Mouse (Mus musculus): Measurements from ENCODE around the gene Scnn1a.

Scnn1a gene

GRCm38 (mm10) chr6:125342198-125342597, 21.7 kb downstream of the Scnn1a start:
- no peak for DNase-seq (ENCODE audit: low spot score in 2 of 2)

DNA sequence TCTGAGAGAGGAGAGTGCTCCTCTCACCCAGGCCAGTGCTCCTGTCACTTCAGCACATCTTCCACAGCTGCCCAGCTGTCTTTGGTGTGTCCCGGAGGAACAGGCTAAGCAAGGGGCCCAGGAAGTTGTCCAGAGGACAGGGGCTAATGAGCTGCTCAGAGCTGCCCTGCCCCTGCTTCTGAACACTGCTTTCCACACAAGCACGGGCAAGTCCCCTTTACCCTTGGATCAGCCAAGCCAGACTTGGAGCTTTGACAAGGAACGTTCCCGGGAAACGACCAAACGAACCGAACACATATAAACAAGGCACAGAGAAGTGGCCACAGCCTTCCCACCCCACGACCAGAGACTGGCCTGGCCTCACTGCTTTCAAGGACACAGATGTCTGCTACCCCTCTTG, 23.6 kb downstream of the Scnn1a start:
- DNase-seq (ENCODE audit: low spot score in 2 of 2), result no peak

DNA sequence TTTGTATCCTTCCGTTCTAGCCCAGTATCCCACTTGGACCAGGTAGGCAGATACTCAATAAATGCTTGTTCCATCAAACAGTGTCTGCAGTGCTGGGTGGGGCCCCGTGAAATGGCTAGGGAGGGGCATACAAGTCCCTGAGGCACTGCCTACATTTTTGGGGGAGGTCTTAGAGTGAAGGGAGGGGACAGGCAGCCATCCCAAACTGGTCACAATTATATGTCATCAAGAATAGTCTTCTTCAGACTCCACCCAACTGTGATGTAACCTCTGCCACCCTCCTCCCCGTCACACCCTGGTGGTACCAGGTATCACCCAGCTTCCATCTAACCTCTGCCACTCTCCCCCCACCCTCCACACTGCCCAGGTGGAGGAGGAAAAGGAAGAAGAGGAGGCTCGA, 24.4 kb downstream of the Scnn1a start:
- DNase-seq (ENCODE audit: low spot score in 2 of 2), result no peak

DNA sequence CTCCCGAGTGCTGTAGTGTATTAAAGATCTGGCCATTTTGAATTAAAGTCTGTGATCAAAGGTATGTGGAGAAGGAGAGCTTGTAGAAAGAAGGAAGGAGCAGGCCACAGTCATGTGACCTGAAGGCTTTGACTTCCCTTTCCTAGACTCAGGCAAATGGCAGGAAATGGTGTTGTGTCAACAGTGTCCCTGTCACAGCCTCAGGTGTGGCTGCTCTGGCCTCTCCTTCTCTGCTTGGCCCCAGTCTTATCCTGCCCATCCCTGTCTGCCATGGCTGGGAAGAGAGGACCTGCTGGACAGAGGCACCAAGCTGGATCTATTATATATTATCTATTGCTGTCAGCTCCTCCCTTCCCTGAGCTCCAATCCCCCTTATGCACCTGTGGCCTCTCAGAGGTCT, 25.2 kb downstream of the Scnn1a start:
- DNase-seq (ENCODE audit: low spot score in 2 of 2), result no peak

DNA sequence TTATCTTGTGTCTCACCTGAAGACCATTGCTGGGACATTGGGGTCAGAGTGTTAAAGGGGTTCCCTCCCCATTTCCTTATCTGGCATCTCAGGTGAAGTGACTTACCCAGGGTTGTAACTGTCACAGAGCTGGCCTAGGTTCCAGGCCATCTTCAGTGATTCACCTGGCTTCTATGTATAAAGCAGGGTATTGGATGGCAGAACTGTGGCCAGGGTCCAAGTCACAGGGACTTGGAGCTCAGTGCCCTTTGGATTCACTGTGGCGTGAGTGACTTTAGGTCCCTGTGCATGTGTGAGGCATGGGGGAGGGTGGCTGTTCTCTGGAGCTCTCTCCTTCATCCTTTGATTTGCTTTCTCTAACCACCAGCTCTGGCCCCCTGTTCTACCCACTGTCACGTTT, 25.6 kb downstream of the Scnn1a start:
- no peak for DNase-seq (ENCODE audit: low spot score in 2 of 2)

- peak in 1 of 2 experiments; percentile 52 for DNase-seq (ENCODE audit: low spot score in 2 of 2)
These were observed 28.5 kb downstream of the Scnn1a start, which contains the start of gene Tnfrsf1a for GRCm38 (mm10) chr6:125348721-125349574. Gene Tnfrsf1a (plus strand): TSS chr6:125349362.

DNA sequence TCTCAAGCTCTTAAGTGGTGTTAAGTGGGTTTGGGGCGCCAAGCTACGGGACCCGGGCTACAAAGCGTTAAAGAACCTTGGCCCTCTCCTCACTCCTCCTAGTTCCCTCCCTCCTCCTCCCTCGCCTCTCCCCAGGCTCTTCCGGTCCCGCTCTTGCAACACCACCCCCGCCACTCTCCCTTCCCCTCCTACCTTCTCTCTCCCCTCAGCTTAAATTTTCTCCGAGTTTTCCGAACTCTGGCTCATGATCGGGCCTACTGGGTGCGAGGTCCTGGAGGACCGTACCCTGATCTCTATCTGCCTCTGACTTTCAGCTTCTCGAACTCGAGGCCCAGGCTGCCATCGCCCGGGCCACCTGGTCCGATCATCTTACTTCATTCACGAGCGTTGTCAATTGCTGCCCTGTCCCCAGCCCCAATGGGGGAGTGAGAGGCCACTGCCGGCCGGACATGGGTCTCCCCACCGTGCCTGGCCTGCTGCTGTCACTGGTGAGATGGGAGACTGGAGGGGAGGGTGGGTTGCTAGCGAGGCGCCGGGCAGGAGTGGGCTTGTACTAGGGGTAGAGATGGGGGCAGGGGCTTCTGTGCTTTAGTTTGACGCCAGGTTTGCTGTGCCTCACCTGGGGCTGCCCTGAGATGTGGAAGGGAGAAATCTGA, 29.2 kb downstream of the Scnn1a start:
- peak in 1 of 2 experiments; percentile 61 for DNase-seq (ENCODE audit: low spot score in 2 of 2)

- DNase-seq (ENCODE audit: low spot score in 2 of 2), result peak in 1 of 2 experiments; percentile 51
These were observed 30.0 kb downstream of the Scnn1a start for GRCm38 (mm10) chr6:125350231-125350994.

DNA sequence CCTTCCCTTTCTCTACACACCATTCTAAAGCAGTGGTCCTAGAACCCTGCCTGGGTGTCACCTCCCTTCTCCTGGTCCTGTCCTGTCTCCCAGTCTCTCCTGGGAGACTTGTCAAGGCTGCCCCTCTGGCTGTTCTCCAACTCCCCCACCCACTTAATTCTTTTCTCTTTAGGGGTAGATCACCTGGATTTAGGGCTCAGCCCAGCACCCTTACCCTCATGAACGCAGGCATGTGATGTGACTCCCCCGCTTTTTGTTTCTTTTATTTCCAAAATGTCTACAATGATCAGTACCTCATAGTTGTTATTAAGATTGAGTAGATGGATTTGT, 30.5 kb downstream of the Scnn1a start:
- DNase-seq (ENCODE audit: low spot score in 2 of 2), result no peak

GRCm38 (mm10) chr6:125351368-125352045, 31.0 kb downstream of the Scnn1a start:
- no peak for DNase-seq (ENCODE audit: low spot score in 2 of 2)

DNA sequence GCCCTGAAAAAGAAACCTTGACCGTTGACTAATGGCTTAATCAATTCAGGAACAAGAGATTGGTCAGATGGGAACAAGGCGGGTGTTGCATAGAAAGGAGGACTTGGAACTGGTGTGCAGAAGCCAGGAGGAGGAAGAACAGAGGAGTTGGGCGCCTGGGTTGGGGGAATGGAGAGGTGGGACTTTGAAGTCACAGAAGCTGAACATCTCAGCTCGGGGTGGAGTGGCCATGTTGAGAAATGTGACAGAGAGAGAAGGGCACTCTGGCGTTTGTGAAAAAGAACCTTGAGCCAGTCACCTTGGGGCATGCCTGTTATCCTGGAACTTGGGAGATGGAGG, 31.6 kb downstream of the Scnn1a start:
- DNase-seq (ENCODE audit: low spot score in 2 of 2), result no peak

DNA sequence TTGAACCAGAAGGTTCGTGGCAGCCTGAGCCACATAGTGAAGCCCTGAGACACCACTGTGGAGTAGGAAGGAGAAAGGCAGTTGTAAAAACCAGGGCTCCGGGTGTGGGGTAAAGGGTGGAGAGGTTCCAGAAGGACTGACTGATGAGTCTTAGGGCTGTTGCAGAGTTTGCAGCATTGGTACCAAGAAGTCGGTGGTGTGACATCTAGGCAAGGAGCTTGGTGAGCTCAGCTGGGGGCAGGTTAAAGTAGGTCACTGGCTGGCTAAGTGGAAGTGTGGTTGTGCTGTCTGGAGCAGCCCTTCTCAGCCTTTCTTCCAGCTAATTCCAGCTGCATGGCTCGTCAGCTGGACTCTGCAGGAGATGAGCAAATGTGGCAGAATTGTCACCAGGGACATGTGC, 32.4 kb downstream of the Scnn1a start:
- DNase-seq (ENCODE audit: low spot score in 2 of 2), result no peak

- no peak for DNase-seq (ENCODE audit: low spot score in 2 of 2)
These were observed 32.8 kb downstream of the Scnn1a start for GRCm38 (mm10) chr6:125353221-125353620.

- no peak for DNase-seq (ENCODE audit: low spot score in 2 of 2)
These were observed 33.2 kb downstream of the Scnn1a start for GRCm38 (mm10) chr6:125353655-125354054.

GRCm38 (mm10) chr6:125354352-125355151, 34.1 kb downstream of the Scnn1a start:
- peak in 1 of 2 experiments; percentile 65 for DNase-seq (ENCODE audit: low spot score in 2 of 2)

GRCm38 (mm10) chr6:125355197-125355741, 34.8 kb downstream of the Scnn1a start:
- DNase-seq (ENCODE audit: low spot score in 2 of 2), result no peak

- DNase-seq (ENCODE audit: low spot score in 2 of 2), result no peak
These were observed 35.8 kb downstream of the Scnn1a start for GRCm38 (mm10) chr6:125356264-125356663.

- DNase-seq (ENCODE audit: low spot score in 2 of 2), result no peak
These were observed 36.9 kb downstream of the Scnn1a start for GRCm38 (mm10) chr6:125357334-125357733.

DNA sequence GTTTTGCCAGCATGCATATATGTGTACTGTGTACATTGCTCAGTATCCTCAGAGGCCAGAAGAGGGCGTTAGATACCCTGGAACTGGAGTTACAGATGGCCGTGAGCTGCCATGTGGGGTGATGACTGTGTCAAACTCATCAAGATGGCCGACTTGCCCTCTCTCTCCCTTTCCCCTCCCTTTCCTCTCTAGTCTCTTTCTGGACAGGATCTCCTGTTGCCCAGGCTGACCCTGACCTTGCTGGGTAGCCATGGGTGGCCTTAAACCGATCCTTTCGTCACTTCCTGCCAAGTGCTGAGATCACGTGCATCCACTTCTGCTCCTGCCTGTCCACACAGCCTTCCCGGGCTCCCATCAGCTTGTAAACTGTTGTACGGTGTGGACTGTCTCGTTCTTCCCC, 39.5 kb downstream of the Scnn1a start:
- DNase-seq (ENCODE audit: low spot score in 2 of 2), result no peak

GRCm38 (mm10) chr6:125360846-125361245, 40.4 kb downstream of the Scnn1a start:
- no peak for DNase-seq (ENCODE audit: low spot score in 2 of 2)
